Mouse (Mus musculus) myocyte (in vitro differentiated cells): ENCODE results near the gene Anln. TPM values are rescaled to one million over a fixed set of nuclear protein-coding genes. Genes with fewer than 3 reads are reported as not detected.

Experiments
- H3K27me3 ChIP-seq: one replicate; pipeline ENCODE4 v1.6.1; 2011; ENCODE audit not compliant: control insufficient read depth, insufficient read depth, insufficient read length
- H3K36me3 ChIP-seq: one replicate; pipeline ENCODE4 v1.6.1; 2011; ENCODE audit not compliant: control insufficient read depth, insufficient read depth
- H3K4me2 ChIP-seq: one replicate; pipeline ENCODE4 v1.6.1; 2011; ENCODE audit warnings: low read depth, control low read depth
- H3K4me3 ChIP-seq: one replicate; pipeline ENCODE4 v1.5.1; 2011; ENCODE audit warnings: mild to moderate bottlenecking, control low read depth, moderate library complexity
- H3K79me2 ChIP-seq: one replicate; pipeline ENCODE4 v1.6.1; 2011; ENCODE audit not compliant: control insufficient read depth, insufficient read depth
- H3ac ChIP-seq: one replicate; pipeline ENCODE4 v1.6.1; 2011; ENCODE audit not compliant: control insufficient read depth, insufficient read length
- CEBPB ChIP-seq: IDR thresholded peaks from 2 replicates; pipeline ENCODE4 v1.6.1; 2011; ENCODE audit warnings: mild to moderate bottlenecking, moderate library complexity; ENCODE audit not compliant: poor library complexity, insufficient read depth, severe bottlenecking
- E2F4 ChIP-seq: IDR thresholded peaks from one replicate; pipeline ENCODE4 v1.6.1; 2011; ENCODE audit warnings: mild to moderate bottlenecking, control low read depth, moderate library complexity; ENCODE audit not compliant: insufficient read depth
- MAX ChIP-seq: IDR thresholded peaks from one replicate; pipeline ENCODE4 v1.6.1; 2011; ENCODE audit warnings: low read depth, mild to moderate bottlenecking, control low read depth
- MYOD1 ChIP-seq, 3 experiments: IDR thresholded peaks; one replicate each; pipeline ENCODE4 v1.6.1; 2011; ENCODE audit warnings: control low read depth in 2 of 3, low read depth in 2 of 3, mild to moderate bottlenecking in 2 of 3, moderate library complexity in 1 of 3; ENCODE audit not compliant: insufficient read length in 2 of 3, control insufficient read depth in 1 of 3
- MYOG ChIP-seq, 3 experiments: IDR thresholded peaks; one replicate each; pipeline ENCODE4 v1.6.1; 2011; ENCODE audit warnings: control low read depth in 2 of 3, low read depth in 2 of 3, mild to moderate bottlenecking in 2 of 3; ENCODE audit not compliant: insufficient read length in 2 of 3, control insufficient read depth in 1 of 3, insufficient read depth in 1 of 3
- POLR2A ChIP-seq: IDR thresholded peaks from one replicate; pipeline ENCODE4 v1.6.1; 2011; ENCODE audit warnings: low read depth, mild to moderate bottlenecking, control low read depth, moderate library complexity; ENCODE audit not compliant: insufficient read length
- POLR2AphosphoS2 ChIP-seq: IDR thresholded peaks from one replicate; pipeline ENCODE4 v1.6.1; 2011; ENCODE audit warnings: low read depth, control low read depth; ENCODE audit not compliant: insufficient read length
- REST ChIP-seq: IDR thresholded peaks from one replicate; pipeline ENCODE4 v1.6.1; 2011; ENCODE audit warnings: mild to moderate bottlenecking, control low read depth, moderate library complexity; ENCODE audit not compliant: insufficient read depth, insufficient read length
- SRF ChIP-seq: IDR thresholded peaks from one replicate; pipeline ENCODE4 v1.6.1; 2011; ENCODE audit warnings: low read depth; ENCODE audit not compliant: control insufficient read depth, insufficient read length
- TCF12 ChIP-seq: IDR thresholded peaks from one replicate; pipeline ENCODE4 v1.6.1; 2011; ENCODE audit warnings: mild to moderate bottlenecking, control low read depth; ENCODE audit not compliant: poor library complexity, insufficient read depth, severe bottlenecking
- TCF3 ChIP-seq: IDR thresholded peaks from one replicate; pipeline ENCODE4 v1.6.1; 2011; ENCODE audit warnings: low read depth, control low read depth; ENCODE audit not compliant: insufficient read length
- USF1 ChIP-seq: IDR thresholded peaks from one replicate; pipeline ENCODE4 v1.6.1; 2011; ENCODE audit warnings: low read depth, mild to moderate bottlenecking, control low read depth, moderate library complexity
- polyA plus RNA-seq: library from polyadenylated mRNA; unstranded; fragments of >200 nt; fragmentation: generic; extraction: Trizol; gene quantifications from one replicate; pipeline ENCODE4 v1.2.1, GENCODE M21; 2012; ENCODE audit warnings: missing spikeins

Gene Anln
- polyA plus RNA-seq, 1 experiment = 25.7 TPM

GRCm38 (mm10) chr9:22424196-22424595, 35.2 kb upstream of the Anln start:
- Histone ChIP-seq H3K79me2 (no peaks in the 10 kb centered on the region), H3K4me2 (no peak overlapping the region), H3ac (no peak overlapping the region), H3K36me3 (no peaks in the 10 kb centered on the region), H3K4me3 (no peak overlapping the region), H3K27me3 (no peaks in the 10 kb centered on the region)
- no peak for TF ChIP-seq USF1
- TF ChIP-seq TCF12 = no peak

DNA sequence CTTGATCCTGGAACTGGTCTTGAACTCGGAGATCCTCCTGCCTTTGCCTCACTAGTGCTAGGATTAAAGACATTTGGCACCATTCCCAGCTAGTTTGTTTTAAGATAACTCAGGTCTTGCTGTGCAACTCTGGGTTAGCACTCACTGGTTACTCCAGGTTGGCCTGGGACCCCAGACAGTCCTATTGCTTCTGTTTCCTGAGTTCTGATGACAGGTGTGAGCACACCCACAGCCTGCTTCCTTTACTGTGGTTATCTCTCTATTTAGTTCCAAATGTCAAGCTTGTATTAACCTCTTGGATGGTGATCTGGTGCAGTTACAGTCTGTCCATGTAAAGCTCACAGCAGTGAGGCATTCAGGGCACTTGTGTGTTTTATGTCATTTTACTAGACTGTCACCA, 34.5 kb upstream of the Anln start:
- H3ac ChIP-seq = no peak overlapping the region
- H3K4me3 ChIP-seq = no peak overlapping the region
- no peaks in the 10 kb centered on the region for H3K27me3 ChIP-seq
- H3K4me2 ChIP-seq = no peak overlapping the region
- TF ChIP-seq E2F4 (no peak), MYOD1 (IDR thresholded peaks at IDR 0.05; ENCODE audit: control insufficient read depth in 1 of 3, insufficient read length in 2 of 3, low read depth in 2 of 3) (peak in 2 of 3 experiments; percentile 30 to 53)
- no peaks in the 10 kb centered on the region for H3K36me3 ChIP-seq
- H3K79me2 ChIP-seq = no peaks in the 10 kb centered on the region

DNA sequence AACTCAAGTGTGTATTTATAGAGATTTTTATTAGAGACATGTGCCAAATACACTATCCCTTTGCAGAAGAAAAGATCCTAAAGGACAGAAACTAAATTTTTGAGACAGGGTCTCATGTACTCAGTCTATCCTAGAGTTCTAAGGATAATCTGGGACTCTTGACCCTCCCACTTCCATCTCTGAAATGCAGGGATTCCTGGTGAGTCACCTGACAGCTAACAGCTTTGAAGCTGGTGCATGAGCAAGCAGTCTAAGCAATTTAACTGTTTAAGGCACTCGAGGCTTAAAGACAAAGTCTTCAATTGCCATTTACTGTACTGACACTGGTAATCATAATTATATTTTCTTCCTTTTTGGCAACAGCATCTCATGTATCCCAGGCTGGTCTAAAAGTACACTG, 33.6 kb upstream of the Anln start:
- no peaks in the 10 kb centered on the region for H3K36me3 ChIP-seq
- H3K79me2 ChIP-seq = no peaks in the 10 kb centered on the region
- no peak overlapping the region for H3K4me2 ChIP-seq
- no peak overlapping the region for H3ac ChIP-seq
- no peak overlapping the region for H3K4me3 ChIP-seq
- TF ChIP-seq MYOD1 (IDR thresholded peaks at IDR 0.05; ENCODE audit: control insufficient read depth in 1 of 3, insufficient read length in 2 of 3, low read depth in 2 of 3) = no peak
- TF ChIP-seq MAX = no peak
- no peak for TF ChIP-seq REST
- TF ChIP-seq SRF = no peak
- TF ChIP-seq CEBPB = no peak
- TF ChIP-seq E2F4 = no peak
- TF ChIP-seq USF1 = no peak
- no peak for TF ChIP-seq POLR2AphosphoS2
- TF ChIP-seq TCF3 = no peak
- no peak for TF ChIP-seq POLR2A
- TF ChIP-seq TCF12 = no peak
- no peak for TF ChIP-seq MYOG (IDR thresholded peaks at IDR 0.05; ENCODE audit: control insufficient read depth in 1 of 3, insufficient read depth in 1 of 3, insufficient read length in 2 of 3, low read depth in 2 of 3)
- H3K27me3 ChIP-seq = no peaks in the 10 kb centered on the region

- Histone ChIP-seq H3K4me2 (no peak overlapping the region), H3K36me3 (no peaks in the 10 kb centered on the region), H3ac (no peak overlapping the region), H3K4me3 (no peak overlapping the region), H3K27me3 (no peaks in the 10 kb centered on the region), H3K79me2 (no peaks in the 10 kb centered on the region)
- TF ChIP-seq TCF3 (no peak), CEBPB (no peak), TCF12 (no peak), MYOG (IDR thresholded peaks at IDR 0.05; ENCODE audit: control insufficient read depth in 1 of 3, insufficient read depth in 1 of 3, insufficient read length in 2 of 3, low read depth in 2 of 3) (no peak), E2F4 (no peak), MYOD1 (IDR thresholded peaks at IDR 0.05; ENCODE audit: control insufficient read depth in 1 of 3, insufficient read length in 2 of 3, low read depth in 2 of 3) (no peak), POLR2A (no peak), REST (no peak), SRF (no peak), MAX (no peak), POLR2AphosphoS2 (no peak), USF1 (no peak)
Measured at GRCm38 (mm10) chr9:22420491-22420890, 31.5 kb upstream of the Anln start.

DNA sequence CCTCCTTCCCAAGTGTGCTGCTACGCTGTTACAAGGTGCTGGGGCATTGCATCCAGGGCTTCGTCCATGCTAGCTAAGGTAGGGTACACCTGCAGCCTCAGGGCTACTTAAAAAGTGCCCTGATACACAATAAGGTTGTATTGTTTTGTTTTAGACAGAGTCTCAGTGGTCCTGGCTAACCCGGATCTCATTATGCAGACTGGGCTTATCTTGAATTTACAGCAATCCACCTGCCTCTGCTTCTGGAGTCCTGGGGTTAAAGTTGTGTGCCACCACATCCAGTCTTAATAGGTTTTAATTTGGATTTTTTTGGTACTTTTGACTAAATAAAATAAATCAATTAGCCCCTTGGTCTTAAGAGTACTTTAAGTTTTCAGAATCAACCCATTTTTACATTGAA, 30.9 kb upstream of the Anln start:
- no peaks in the 10 kb centered on the region for H3K79me2 ChIP-seq
- no peak for TF ChIP-seq POLR2A
- no peak overlapping the region for H3ac ChIP-seq

GRCm38 (mm10) chr9:22417547-22417946, 28.6 kb upstream of the Anln start:
- H3ac ChIP-seq = no peak overlapping the region
- no peaks in the 10 kb centered on the region for H3K36me3 ChIP-seq
- no peak overlapping the region for H3K4me2 ChIP-seq
- no peak overlapping the region for H3K4me3 ChIP-seq
- H3K27me3 ChIP-seq = no peaks in the 10 kb centered on the region
- TF ChIP-seq POLR2A = no peak
- no peak for TF ChIP-seq USF1
- no peak for TF ChIP-seq TCF12
- no peak for TF ChIP-seq REST
- no peak for TF ChIP-seq TCF3
- TF ChIP-seq CEBPB = no peak
- H3K79me2 ChIP-seq = no peaks in the 10 kb centered on the region

More for the DNA sequence above, 30.9 kb upstream of the Anln start:
- Histone ChIP-seq H3K36me3 (no peaks in the 10 kb centered on the region), H3K27me3 (no peaks in the 10 kb centered on the region), H3K4me3 (no peak overlapping the region), H3K4me2 (no peak overlapping the region)
